Mouse (Mus musculus) brain, embryonic 14.5 days (tissue): Measurements from ENCODE around the gene Khdc1b.

Source experiments
- CTCF ChIP-seq: fragments of 200-500 bp; IDR thresholded peaks from 2 replicates; pipeline ENCODE4 v1.5.1; 2012; ENCODE audit warnings: inconsistent platforms, mild to moderate bottlenecking, moderate library complexity, borderline replicate concordance; ENCODE audit not compliant: insufficient read depth, insufficient read length; ENCODE audit errors: extremely low read depth
- POLR2A ChIP-seq: fragments of 200-500 bp; IDR thresholded peaks from 2 replicates; pipeline ENCODE4 v1.6.1; 2012; ENCODE audit warnings: mild to moderate bottlenecking, inconsistent platforms, borderline replicate concordance; ENCODE audit not compliant: poor library complexity, insufficient read depth, insufficient read length, severe bottlenecking; ENCODE audit errors: extremely low read depth

- TF ChIP-seq CTCF (0 out of 2 replicates have a peak, but pooled peaks have one; percentile 21), POLR2A (no peak)
Measured at GRCm38 (mm10) chr1:21419370-21419769, 36.0 kb downstream of the Khdc1b start.
